Mouse (Mus musculus) stomach, postnatal 0 days (tissue): Measurements from ENCODE around the gene Map3k12.

Experiments
- CTCF ChIP-seq: IDR thresholded peaks from 2 replicates; pipeline ENCODE4 v1.5.1; 2016; ENCODE audit warnings: antibody characterized with exemption, low read depth, mild to moderate bottlenecking, moderate library complexity
- EP300 ChIP-seq: optimal IDR thresholded peaks from 2 replicates; pipeline ENCODE3; 2016; ENCODE audit warnings: antibody characterized with exemption

- TF ChIP-seq CTCF (no peak), EP300 (no peak)
Measured at GRCm38 (mm10) chr15:102485853-102486252, 31.0 kb downstream of the Map3k12 start.
